Mouse (Mus musculus): ENCODE results near the gene Cstf1.

DNA sequence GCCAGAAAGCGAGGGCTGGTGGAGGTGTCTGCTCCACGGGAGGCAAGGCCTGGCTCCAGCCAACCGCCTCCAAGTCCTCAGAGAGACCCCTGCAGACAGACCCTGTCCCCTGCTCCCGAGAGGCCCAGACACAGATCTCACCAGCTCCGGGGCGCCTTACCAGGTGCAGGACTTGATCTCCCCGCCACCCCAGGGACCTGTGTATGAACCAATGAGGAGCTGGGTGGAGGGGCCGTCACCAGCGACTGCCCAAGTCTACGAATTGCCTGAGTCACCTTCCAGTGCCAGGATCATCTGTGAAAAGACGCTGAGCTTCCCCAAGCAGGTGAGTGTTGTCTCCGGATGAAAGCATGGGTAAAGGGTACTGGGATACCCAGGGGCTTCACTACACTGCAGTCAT lies 45.7 kb downstream of the Cstf1 start:
- TF ChIP-seq EP300 (IDR thresholded peaks at IDR 0.05) (no peak), CTCF (IDR thresholded peaks at IDR 0.05) (no peak)
